Mouse (Mus musculus) embryo, embryonic 9.5 days (tissue): ENCODE data around the gene Lrp2.
A peak's percentile ranks its signal among the peaks of the same experiment; 100 is the strongest.

ENCODE experiments used
- DNase-seq: peaks from one replicate; pipeline ENCODE4 v3.0.0-alpha.2; 2017; ENCODE audit errors: extremely low spot score

Gene Lrp2

DNA sequence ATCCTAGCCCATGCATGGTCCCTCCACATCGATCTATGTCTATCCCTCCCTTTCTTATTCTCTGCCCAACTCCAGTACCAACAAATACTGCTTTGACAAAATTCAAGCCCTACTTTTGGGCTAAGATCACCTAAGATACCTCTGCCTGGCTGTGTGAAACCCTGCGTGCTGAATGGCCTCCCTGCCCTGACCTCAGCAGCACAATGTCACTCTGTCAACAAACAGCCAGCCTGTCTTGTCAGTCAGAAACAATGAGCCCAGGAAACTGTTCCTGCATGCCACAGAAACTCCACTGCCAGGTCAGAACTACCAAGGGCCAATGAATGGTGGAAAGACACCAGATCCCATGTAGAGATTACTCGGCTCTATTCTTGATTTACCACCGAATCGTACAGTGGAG, 55.7 kb downstream of the Lrp2 start:
- peak; percentile 32 for DNase-seq

DNA sequence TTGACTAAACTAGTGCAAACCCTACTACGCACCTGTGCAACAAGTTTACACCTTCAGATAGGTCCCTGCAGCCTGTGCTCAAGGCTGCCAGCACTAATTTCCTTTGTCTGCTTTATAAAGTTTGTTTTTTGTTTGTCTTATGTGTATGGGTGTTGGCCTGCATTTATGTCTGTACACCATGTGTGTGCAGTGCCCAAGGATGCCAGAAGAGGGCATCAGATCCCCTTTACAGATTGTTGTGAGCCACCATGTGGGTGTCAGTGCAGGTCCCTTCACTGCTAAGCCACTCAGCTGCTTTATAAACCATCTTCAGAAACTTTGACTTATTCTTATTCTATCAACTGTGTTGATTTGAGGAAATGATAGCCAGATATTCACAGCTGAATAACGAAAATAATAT, 65.6 kb downstream of the Lrp2 start:
- DNase-seq: no peak

DNA sequence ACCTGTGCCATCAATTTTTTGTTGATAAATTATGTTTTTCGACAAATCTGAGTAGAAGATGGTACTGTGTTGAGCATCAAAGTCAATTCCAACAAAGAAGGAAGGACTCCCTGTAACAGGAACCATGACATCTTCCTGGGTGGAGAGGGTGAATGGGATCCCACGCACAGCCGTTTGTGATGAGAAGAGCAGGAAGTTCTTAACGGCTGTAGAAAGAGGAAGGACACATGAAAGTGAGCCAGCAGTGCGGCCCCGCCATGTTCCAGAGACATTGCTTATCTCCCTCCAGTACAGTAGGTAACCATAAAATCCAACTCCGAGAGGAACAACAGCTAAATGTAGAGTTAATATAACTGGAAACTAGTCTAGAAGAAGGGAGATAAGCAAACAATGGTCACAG, 67.6 kb downstream of the Lrp2 start:
- DNase-seq: no peak

DNA sequence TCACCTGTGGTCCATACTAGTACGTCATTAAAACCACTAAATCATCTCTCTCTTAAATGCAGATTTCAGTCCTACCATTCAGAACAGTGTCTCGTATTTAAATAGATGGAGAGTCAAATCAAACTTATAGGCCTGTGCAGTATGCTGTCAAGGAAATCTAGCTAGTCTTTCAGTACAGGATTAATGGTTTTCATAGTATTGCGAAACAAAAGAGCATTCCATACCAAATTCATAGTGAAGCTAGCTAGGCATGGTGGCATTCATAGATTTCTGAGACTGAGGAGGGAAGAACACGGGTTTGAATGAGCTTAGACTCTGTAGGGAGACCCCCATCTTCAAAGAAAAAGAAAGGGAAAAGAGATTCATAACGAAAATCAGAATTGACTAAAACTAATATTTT, 74.1 kb downstream of the Lrp2 start:
- no peak for DNase-seq

DNA sequence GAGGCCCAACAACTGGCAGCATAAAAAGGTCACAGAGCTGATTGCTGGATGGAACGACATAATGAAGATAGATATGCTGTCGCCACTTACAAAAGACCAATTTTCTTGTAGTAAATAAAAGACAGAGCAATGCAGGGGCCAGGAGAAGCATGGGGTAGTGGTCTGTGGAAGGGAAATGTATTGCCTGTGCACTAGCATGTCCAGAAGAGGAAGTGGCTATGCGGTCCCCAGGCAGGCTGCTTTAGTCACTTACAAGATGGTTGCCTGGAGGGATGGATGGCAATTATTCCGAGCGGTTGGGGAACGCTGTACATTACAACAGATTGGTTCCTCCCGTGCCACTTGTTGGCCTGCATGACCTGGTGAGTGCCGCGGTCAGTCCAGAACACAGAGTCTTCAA, 85.5 kb downstream of the Lrp2 start:
- no peak for DNase-seq

DNA sequence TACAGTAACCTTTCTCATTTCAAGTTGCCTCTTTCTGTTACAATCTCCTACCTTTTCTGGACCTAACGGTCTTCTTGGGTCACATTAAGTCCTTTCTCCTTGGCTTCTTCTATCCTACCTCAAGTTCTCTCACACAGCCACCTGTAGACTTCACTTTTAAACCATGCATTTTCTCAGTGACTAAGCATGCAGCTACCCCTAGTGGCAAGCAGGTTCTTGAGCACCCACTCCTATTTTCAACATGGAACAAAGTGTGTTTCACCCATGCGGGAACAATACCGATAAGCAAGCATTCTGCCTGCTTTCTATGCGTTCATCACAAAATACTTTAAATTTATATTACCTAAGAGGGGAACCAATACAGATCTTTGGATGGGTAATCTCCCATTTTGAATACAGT, 92.7 kb downstream of the Lrp2 start:
- no peak for DNase-seq

- no peak for DNase-seq
These were observed 104.9 kb downstream of the Lrp2 start for GRCm38 (mm10) chr2:69480965-69481364.

GRCm38 (mm10) chr2:69479859-69480258, 106.0 kb downstream of the Lrp2 start:
- DNase-seq: no peak

GRCm38 (mm10) chr2:69476901-69477300, 109.0 kb downstream of the Lrp2 start:
- DNase-seq: no peak

DNA sequence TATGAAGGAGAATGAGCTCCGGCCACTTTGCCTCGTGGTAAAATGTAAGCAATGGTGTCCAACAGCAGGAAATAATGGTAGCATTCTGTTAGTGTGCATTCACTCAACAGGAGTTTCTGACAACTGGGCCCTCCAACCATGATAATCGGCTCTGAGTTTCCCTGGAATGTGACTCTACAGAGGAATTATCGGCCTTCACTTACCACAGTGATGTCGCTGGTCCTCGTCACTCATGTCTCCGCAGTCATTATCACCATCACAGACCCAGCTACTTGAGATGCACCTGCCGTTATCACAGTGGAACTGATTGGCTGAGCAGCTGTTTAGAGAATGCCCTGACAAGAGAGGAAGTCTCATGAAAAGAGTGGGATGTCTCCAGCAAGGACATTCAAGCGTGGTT, 110.7 kb downstream of the Lrp2 start:
- no peak for DNase-seq

- DNase-seq: no peak
These were observed 114.0 kb downstream of the Lrp2 start for GRCm38 (mm10) chr2:69471837-69472236.

GRCm38 (mm10) chr2:69463609-69464008, 122.3 kb downstream of the Lrp2 start:
- no peak for DNase-seq

DNA sequence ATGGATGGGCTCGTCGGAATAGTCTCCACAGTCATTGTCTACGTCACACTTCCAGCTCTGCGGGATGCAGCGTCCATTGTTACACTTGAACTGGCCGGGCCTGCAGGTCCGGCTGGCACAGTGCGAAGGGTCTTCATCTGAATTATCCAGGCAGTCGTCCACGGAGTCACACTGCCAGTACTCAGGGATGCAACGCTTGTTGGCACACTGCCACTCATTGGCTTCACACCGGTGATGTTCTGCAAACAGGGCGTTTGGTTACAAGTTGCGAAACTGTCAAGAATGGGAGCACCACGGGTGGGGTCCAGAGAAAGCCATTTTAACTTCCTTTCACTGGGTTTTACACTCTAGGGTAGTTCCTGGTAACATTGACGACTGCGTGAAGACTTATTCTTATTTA, 126.4 kb downstream of the Lrp2 start:
- no peak for DNase-seq

DNA sequence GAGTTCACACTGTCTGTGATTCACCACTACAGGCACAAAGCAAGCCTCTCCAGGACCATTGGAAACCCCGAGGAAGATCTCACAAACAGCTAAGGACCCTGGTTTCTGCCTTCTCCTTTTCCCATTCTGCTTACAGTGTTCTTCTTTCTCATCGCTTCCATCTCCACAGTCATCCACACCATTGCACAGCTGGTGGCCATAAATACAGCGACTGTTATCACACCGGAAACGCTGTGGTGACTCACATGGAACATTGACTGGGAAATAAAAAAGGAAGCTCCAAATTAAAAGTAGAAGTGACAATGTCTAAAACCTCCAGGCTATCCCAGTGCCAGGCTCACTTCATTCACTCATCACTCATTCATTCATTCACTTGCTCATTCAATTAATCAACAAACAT, 134.7 kb downstream of the Lrp2 start:
- DNase-seq: no peak

GRCm38 (mm10) chr2:69448581-69448980, 137.3 kb downstream of the Lrp2 start:
- no peak for DNase-seq

GRCm38 (mm10) chr2:69445896-69446472, 139.9 kb downstream of the Lrp2 start:
- no peak for DNase-seq

DNA sequence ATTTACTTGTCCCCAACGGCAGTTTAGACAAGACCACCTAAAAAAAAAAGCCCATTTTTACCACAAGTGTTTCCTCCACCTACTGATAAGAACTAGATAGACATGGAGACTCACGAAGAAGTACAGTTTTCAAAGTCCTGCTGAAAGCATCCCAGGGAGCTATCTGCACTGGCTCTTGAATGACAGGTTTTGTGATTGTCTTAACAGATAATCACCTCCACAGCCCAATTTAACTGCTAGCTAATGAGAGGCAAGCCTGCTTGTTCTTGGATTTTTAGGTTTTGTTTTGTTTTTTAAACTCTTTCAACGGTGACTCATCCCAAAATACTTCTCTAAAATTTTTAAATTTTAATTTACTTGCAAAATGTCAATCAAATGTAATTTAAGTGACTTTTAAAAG, 144.2 kb downstream of the Lrp2 start:
- DNase-seq: no peak

DNA sequence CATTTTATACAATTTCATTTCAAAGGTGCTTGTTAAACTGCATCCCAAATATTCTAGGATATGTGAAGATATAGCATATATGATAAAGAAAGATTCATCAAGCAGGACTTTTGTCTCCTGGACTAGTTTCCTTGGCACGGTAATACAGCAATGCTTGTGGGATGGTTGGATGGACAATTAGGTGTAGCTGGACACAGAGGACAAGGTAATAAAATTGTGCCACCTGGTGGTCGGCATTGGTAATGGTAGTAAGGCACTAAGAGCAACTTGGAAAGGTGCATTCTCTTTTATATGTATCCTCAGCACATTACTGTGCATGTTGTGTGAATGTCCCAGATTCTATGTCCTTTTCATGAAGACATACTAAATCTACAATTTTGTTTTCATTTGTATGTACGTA, 157.7 kb downstream of the Lrp2 start:
- DNase-seq: peak; percentile 63

DNA sequence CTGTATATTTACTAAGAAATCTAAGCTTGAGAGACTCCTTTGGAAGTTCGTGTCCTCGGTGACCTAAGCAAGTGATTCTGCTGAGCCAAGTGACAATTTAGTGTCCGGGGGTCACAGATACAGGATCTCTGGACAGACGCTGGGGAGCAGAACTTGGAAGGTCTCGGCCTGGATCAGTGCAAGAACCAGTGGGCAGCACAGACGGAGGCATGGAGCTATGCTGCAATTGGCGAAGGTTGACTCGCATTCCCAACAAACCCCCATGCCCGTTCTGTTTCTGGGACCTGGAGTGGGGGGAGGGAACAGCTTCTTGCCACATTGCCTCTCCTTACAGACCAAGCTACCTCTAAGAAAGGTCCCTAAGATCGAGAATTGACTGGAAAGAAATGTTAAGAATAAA, 158.7 kb downstream of the Lrp2 start:
- DNase-seq: no peak

DNA sequence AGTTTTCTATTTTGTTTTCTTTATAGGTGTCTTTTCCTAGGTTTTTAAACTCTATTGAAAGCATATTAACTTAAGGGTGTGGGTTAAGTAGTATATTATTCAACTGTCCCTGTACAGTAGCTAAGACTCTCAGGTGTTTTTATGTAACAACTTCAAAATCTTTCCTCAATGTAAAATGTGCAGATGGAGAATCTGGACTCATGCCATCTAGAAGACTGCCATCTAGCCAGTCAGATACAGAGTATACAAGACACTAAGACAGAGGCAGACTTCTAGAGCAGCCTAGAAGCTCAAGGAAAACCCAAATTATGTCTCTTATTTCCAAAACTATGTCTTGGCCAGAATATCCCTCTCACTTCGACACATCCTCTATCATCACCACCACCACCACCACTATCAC, 159.8 kb downstream of the Lrp2 start:
- no peak for DNase-seq

DNA sequence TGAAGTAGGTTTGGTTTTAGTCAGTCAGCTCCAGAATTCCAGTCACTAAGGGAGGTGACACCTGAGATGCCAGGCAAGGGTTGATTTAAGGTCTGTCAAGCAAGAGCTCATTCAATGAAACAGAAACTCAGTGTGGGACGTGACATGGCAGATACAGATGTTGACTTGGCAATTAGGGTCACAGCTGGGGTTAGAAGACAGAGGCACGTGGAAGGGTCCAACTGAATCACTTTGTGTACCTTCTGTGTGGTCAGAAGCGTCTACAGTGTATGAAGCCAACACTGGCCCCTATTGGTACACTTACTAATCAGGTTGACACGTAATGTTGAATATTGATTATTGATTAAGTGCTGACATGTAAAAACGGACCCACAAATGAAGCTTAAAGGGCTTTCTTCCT, 161.0 kb downstream of the Lrp2 start:
- DNase-seq: no peak

DNA sequence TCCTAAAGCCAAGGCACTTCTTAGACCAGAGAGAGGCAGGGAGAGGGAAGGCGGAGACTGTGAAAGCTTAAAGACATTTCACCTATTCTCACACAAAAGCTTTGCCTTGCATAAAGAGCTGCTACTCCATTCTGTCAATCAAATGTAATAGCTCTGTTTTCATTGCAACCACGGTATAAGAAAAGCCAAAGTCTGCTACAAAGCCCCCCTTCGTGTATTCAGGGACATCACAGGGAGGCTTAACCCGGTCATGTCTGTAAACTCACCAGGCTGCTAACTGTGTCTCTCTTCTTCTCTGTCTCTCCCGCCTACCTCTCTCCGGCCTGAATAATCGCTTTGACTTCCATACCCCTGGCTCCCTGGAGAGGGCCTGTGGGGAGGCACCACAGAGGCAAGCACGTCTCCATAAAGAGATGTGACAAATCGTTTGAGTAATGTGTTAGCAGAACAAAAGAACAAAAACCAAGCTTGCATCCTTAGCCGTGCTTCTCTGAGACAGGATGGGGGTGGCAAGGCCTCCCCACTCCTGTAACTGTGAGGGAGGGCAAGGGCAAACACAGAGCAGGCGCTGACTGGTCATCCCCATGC, 167.5 kb downstream of the Lrp2 start:
- DNase-seq: peak; percentile 59

DNA sequence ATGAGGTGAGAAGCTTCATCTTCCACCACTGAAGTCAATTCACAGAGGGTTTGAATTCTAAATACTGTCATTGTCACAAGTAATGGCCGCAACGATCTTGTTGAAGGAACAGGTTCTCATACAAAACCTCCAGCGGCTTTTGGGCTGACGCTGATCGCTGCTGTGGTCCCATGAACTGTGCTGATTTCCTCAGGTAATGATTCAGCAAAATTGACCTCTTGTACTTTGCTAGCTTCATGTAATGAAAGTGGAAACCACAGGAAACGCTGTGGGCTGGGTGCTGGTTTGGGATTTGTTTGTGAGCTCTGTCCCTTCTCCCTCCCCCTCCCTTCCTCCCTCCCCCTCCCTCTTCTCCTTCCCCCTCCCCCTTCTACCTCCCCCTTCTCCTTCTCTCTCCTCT, 170.8 kb downstream of the Lrp2 start:
- DNase-seq: no peak

DNA sequence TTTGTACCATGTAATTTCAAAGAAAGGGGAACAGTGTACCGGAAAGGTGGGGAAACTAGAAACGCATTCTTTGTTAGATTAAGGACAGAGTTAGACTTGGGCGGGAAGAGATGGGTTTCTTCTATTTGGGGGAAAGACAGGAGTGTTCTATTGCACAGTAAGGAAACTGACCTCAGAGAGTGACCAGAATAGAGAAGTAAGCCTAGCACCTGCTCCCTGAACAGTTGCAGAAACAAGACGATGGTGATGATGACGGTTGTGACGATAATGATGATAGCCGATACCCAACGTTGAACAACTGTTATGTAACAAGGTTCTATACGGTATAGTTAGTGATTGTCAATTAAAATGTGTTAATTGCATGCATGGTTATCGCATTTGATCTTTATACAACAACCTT, 171.3 kb downstream of the Lrp2 start:
- no peak for DNase-seq
